Mouse (Mus musculus) embryonic facial prominence, embryonic 13.5 days (tissue): ENCODE measurements at regions not wholly inside any gene's neighbourhood (a gene's known extent, or its start where the extent isn't known, plus 50 kb on each side); places are given as distances from the start of the nearest gene placed in this dataset.

ENCODE experiments used
- ATAC-seq: fragments of 200-750 bp; cut with Nextera tagmentation; 2 replicates; pipeline ENCODE4 v1.8.0; 2017; ENCODE audit warnings: low read depth; ENCODE audit not compliant: insufficient number of reproducible peaks, insufficient read depth, low FRiP score, low TSS enrichment
- H3K27ac ChIP-seq: fragments of 300-500 bp; sonication (generic); 2 replicates; pipeline ENCODE4 v1.5.1; 2015; ENCODE audit warnings: moderate library complexity, mild to moderate bottlenecking, inconsistent platforms
- H3K27me3 ChIP-seq: fragments of 300-500 bp; sonication (generic); 2 replicates; pipeline ENCODE4 v1.6.1; 2015; ENCODE audit warnings: mild to moderate bottlenecking, inconsistent platforms
- H3K36me3 ChIP-seq: fragments of 300-500 bp; sonication (generic); 2 replicates; pipeline ENCODE4 v1.6.1; 2015; ENCODE audit warnings: mild to moderate bottlenecking, inconsistent platforms
- H3K4me1 ChIP-seq: fragments of 300-500 bp; sonication (generic); 2 replicates; pipeline ENCODE4 v1.6.1; 2015; ENCODE audit warnings: inconsistent platforms
- H3K4me2 ChIP-seq: fragments of 300-500 bp; sonication (generic); 2 replicates; pipeline ENCODE4 v1.6.1; 2015; ENCODE audit warnings: moderate library complexity, mild to moderate bottlenecking, inconsistent platforms
- H3K4me3 ChIP-seq: fragments of 300-500 bp; sonication (generic); 2 replicates; pipeline ENCODE4 v1.5.1; 2015; ENCODE audit warnings: mild to moderate bottlenecking, inconsistent platforms
- H3K9ac ChIP-seq: fragments of 300-500 bp; sonication (generic); 2 replicates; pipeline ENCODE4 v1.6.1; 2015; ENCODE audit warnings: mild to moderate bottlenecking, inconsistent platforms
- H3K9me3 ChIP-seq: fragments of 300-500 bp; sonication (generic); 2 replicates; pipeline ENCODE4 v1.6.1; 2016; ENCODE audit warnings: inconsistent platforms
- WGBS: fragments of 180-500 bp; shearing (Covaris S2); methylation state at CpG from one replicate; pipeline ENCODE4 v1.1.7; 2015; ENCODE audit warnings: mixed read lengths; 5-methylcytosine and 5-hydroxymethylcytosine counted together

- Histone ChIP-seq H3K4me1 (no peaks in the 10 kb centered on the region), H3K9ac (no peak overlapping the region), H3K9me3 (no peaks in the 10 kb centered on the region), H3K4me2 (no peak overlapping the region), H3K36me3 (no peaks in the 10 kb centered on the region), H3K4me3 (no peak overlapping the region), H3K27me3 (peaks cover 13% of the 10 kb centered on the region; the same call in 1 of the 2 replicates), H3K27ac (no peak overlapping the region)
- WGBS: 94% methylated on average over 7 of the region's 7 CpGs
- no peak for ATAC-seq
Observed at GRCm38 (mm10) chrX:10984894-10985293, 270.1 kb downstream of the Mid1ip1 start.

- WGBS: 38% methylated on average over 6 of the region's 6 CpGs
- H3K27ac ChIP-seq: no peak overlapping the region
- peak overlapping the region; percentile 55 for H3K4me2 ChIP-seq
- no peak overlapping the region for H3K9ac ChIP-seq
- peaks cover 46% of the 10 kb centered on the region; the same call in 1 of the 2 replicates for H3K27me3 ChIP-seq
- no peaks in the 10 kb centered on the region for H3K36me3 ChIP-seq
- 0 out of 2 replicates have a peak overlapping the region, but pooled peaks have one; percentile 13 for H3K4me3 ChIP-seq
- ATAC-seq: no peak
- H3K4me1 ChIP-seq: peaks cover 18% of the 10 kb centered on the region
- H3K9me3 ChIP-seq: no peaks in the 10 kb centered on the region
Observed at GRCm38 (mm10) chrX:10991871-10992210, 277.0 kb downstream of the Mid1ip1 start.

- Histone ChIP-seq H3K9me3 (no peaks in the 10 kb centered on the region), H3K4me3 (peak overlapping the region; percentile 13), H3K36me3 (no peaks in the 10 kb centered on the region), H3K27me3 (peaks cover 46% of the 10 kb centered on the region; the same call in 1 of the 2 replicates), H3K27ac (0 out of 2 replicates have a peak overlapping the region, but pooled peaks have one; percentile 11), H3K4me1 (peaks cover 18% of the 10 kb centered on the region), H3K4me2 (peak overlapping the region; percentile 55), H3K9ac (no peak overlapping the region; the same call in 1 of the 2 replicates)
- WGBS: 23% methylated on average over 19 of the region's 19 CpGs
- ATAC-seq: no peak
Observed at GRCm38 (mm10) chrX:10992211-10993004, 277.6 kb downstream of the Mid1ip1 start.

GRCm38 (mm10) chrX:10993005-10993377, 278.2 kb downstream of the Mid1ip1 start:
- ATAC-seq: no peak
- H3K4me1 ChIP-seq: peaks cover 18% of the 10 kb centered on the region
- 34% methylated on average over 6 of the region's 6 CpGs for WGBS
- H3K9me3 ChIP-seq: no peaks in the 10 kb centered on the region
- no peak overlapping the region for H3K9ac ChIP-seq
- peak overlapping the region; percentile 55 for H3K4me2 ChIP-seq
- 0 out of 2 replicates have a peak overlapping the region, but pooled peaks have one; percentile 11 for H3K27ac ChIP-seq
- peaks cover 46% of the 10 kb centered on the region for H3K27me3 ChIP-seq
- H3K36me3 ChIP-seq: no peaks in the 10 kb centered on the region
- H3K4me3 ChIP-seq: peak overlapping the region; percentile 13; the same call in 1 of the 2 replicates

GRCm38 (mm10) chrX:10994910-10995309, 280.1 kb downstream of the Mid1ip1 start:
- no peak overlapping the region for H3K4me3 ChIP-seq
- no peaks in the 10 kb centered on the region for H3K9me3 ChIP-seq
- ATAC-seq: no peak
- H3K4me1 ChIP-seq: peaks cover 18% of the 10 kb centered on the region
- no peak overlapping the region for H3K9ac ChIP-seq
- H3K27ac ChIP-seq: no peak overlapping the region
- peaks cover 38% of the 10 kb centered on the region for H3K27me3 ChIP-seq
- no peak overlapping the region for H3K4me2 ChIP-seq
- H3K36me3 ChIP-seq: no peaks in the 10 kb centered on the region

- no peak overlapping the region for H3K4me3 ChIP-seq
- no peak overlapping the region for H3K9ac ChIP-seq
- no peaks in the 10 kb centered on the region for H3K4me1 ChIP-seq
- H3K36me3 ChIP-seq: no peaks in the 10 kb centered on the region
- 75% methylated on average over 3 of the region's 3 CpGs for WGBS
- H3K9me3 ChIP-seq: no peaks in the 10 kb centered on the region
- H3K4me2 ChIP-seq: no peak overlapping the region
- no peaks in the 10 kb centered on the region; the same call in 1 of the 2 replicates for H3K27me3 ChIP-seq
- no peak for ATAC-seq
- H3K27ac ChIP-seq: no peak overlapping the region
Observed at GRCm38 (mm10) chrX:11001180-11001579, 286.4 kb downstream of the Mid1ip1 start.

- Histone ChIP-seq H3K4me3 (no peak overlapping the region), H3K4me1 (no peaks in the 10 kb centered on the region), H3K9me3 (no peaks in the 10 kb centered on the region), H3K36me3 (no peaks in the 10 kb centered on the region), H3K4me2 (no peak overlapping the region), H3K27me3 (no peaks in the 10 kb centered on the region; the same call in 1 of the 2 replicates), H3K9ac (no peak overlapping the region), H3K27ac (no peak overlapping the region)
- ATAC-seq: no peak
Observed at GRCm38 (mm10) chrX:11039278-11039677, 259.8 kb upstream of the H2al1a start.

- WGBS: 89% methylated on average over 3 of the region's 3 CpGs
- no peak for ATAC-seq
- H3K4me3 ChIP-seq: no peak overlapping the region
- H3K36me3 ChIP-seq: no peaks in the 10 kb centered on the region
- no peak overlapping the region for H3K4me2 ChIP-seq
- H3K9me3 ChIP-seq: 0 out of 2 replicates have a peak, but pooled peaks cover 3% of the 10 kb centered on the region
- no peaks in the 10 kb centered on the region for H3K4me1 ChIP-seq
- H3K9ac ChIP-seq: no peak overlapping the region
- H3K27me3 ChIP-seq: no peaks in the 10 kb centered on the region
- H3K27ac ChIP-seq: no peak overlapping the region
Observed at GRCm38 (mm10) chrX:11046769-11047168, 252.3 kb upstream of the H2al1a start.

- Histone ChIP-seq H3K27ac (no peak overlapping the region), H3K9ac (no peak overlapping the region), H3K4me1 (no peaks in the 10 kb centered on the region), H3K4me2 (no peak overlapping the region), H3K4me3 (no peak overlapping the region), H3K9me3 (no peaks in the 10 kb centered on the region), H3K27me3 (peaks cover 17% of the 10 kb centered on the region; the same call in 1 of the 2 replicates), H3K36me3 (no peaks in the 10 kb centered on the region)
- WGBS: 62% methylated on average over 3 of the region's 3 CpGs
- ATAC-seq: no peak
Observed at GRCm38 (mm10) chrX:11082171-11082570, 216.9 kb upstream of the H2al1a start.

- Histone ChIP-seq H3K4me3 (no peak overlapping the region), H3K4me1 (no peaks in the 10 kb centered on the region), H3K9me3 (no peaks in the 10 kb centered on the region), H3K9ac (no peak overlapping the region), H3K27ac (no peak overlapping the region), H3K4me2 (no peak overlapping the region), H3K36me3 (no peaks in the 10 kb centered on the region), H3K27me3 (peaks cover 17% of the 10 kb centered on the region; the same call in 1 of the 2 replicates)
- WGBS: 77% methylated on average over 3 of the region's 3 CpGs
- no peak for ATAC-seq
Observed at GRCm38 (mm10) chrX:11082845-11083244, 216.2 kb upstream of the H2al1a start.

- H3K27me3 ChIP-seq: peaks cover 29% of the 10 kb centered on the region
- no peak overlapping the region for H3K4me3 ChIP-seq
- H3K9ac ChIP-seq: no peak overlapping the region
- 66% methylated on average over 7 of the region's 7 CpGs for WGBS
- no peak for ATAC-seq
- no peak overlapping the region for H3K27ac ChIP-seq
- H3K4me1 ChIP-seq: no peaks in the 10 kb centered on the region
- H3K36me3 ChIP-seq: no peaks in the 10 kb centered on the region
- no peak overlapping the region for H3K4me2 ChIP-seq
- H3K9me3 ChIP-seq: no peaks in the 10 kb centered on the region
Observed at GRCm38 (mm10) chrX:11086257-11087072, 212.6 kb upstream of the H2al1a start.
